Mouse (Mus musculus): ENCODE measurements around the gene Mrpl52. TPM values are rescaled to one million over a fixed set of nuclear protein-coding genes. Genes with fewer than 3 reads are reported as not detected.

Gene Mrpl52
- polyA plus RNA-seq, 1 experiment from 2014 or later = 282 TPM

DNA sequence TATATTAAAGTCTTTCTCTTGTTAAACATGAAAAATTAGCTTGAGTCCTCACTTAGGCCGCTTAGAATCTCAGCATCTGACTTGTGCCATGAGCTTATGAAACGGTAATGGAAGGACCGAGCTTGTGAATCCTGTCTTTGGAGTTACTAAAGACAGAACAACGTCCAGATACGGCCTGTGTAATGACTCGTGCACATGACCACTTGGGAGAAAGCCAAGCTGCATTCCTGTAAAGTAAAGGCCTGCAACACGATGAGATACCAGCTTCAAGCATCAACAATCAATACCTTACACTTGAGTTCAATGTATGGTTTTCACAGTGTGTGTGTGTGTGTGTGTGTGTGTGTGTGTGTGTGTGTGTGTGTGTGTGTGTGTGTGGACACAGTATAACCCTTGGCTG, 30.0 kb upstream of the Mrpl52 start:
- no peak overlapping the region for H3K4me3 ChIP-seq
- no peak for ATAC-seq (replicated peaks)
- no peaks in the 10 kb centered on the region for H3K9me3 ChIP-seq
- WGBS = 88% methylated on average over 7 of the region's 7 CpGs
- no peaks in the 10 kb centered on the region for H3K27me3 ChIP-seq
- H3K4me1 ChIP-seq = no peaks in the 10 kb centered on the region
- no peak overlapping the region for H3K4me2 ChIP-seq (replicated peaks)
- H3K9ac ChIP-seq (replicated peaks) = no peak overlapping the region
- no peaks in the 10 kb centered on the region for H3K36me3 ChIP-seq
- H3K27ac ChIP-seq (replicated peaks) = no peak overlapping the region

DNA sequence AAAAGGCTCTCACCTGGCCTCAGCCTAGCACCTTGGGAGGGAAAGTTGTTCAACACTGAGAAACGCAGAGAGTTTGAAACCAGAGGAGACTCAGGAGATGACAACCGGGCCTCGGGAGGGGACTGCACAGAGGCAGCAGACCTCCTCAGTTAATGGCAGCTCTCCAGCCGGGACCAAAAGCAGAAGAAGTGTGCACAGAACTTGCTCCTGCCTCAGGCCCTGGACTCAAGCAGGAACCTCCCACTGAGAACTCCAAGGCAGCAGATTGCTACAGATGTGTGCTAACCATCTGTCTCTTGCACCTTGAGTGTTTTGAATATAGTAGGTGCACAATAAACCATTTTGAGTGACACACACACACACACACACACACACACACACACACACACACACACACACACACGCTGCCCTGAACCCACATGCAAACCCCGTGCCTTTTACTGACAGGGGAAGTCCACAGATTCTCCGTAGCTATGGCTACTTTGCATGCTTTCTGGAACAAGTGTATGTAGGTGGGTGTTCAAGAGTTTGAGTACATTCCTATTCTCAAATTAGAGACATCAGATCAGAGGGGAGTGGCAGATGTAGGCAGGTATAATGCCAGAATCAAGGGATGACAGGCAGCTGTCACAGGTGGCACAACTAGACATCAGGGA, 28.7 kb upstream of the Mrpl52 start:
- 86% methylated on average over 7 of the region's 7 CpGs for WGBS
- no peaks in the 10 kb centered on the region for H3K27me3 ChIP-seq
- H3K4me3 ChIP-seq = no peak overlapping the region
- H3K36me3 ChIP-seq = no peaks in the 10 kb centered on the region
- no peak overlapping the region for H3K27ac ChIP-seq (replicated peaks)
- no peaks in the 10 kb centered on the region for H3K9me3 ChIP-seq
- no peak for ATAC-seq (replicated peaks)
- H3K4me2 ChIP-seq (replicated peaks) = no peak overlapping the region
- H3K4me1 ChIP-seq = no peaks in the 10 kb centered on the region
- H3K9ac ChIP-seq (replicated peaks) = no peak overlapping the region

GRCm38 (mm10) chr14:54398528-54398916, 28.2 kb upstream of the Mrpl52 start:
- WGBS = 79% methylated on average over 7 of the region's 7 CpGs
- no peak overlapping the region for H3K9ac ChIP-seq (replicated peaks)

GRCm38 (mm10) chr14:54398921-54399382, 27.8 kb upstream of the Mrpl52 start:
- Histone ChIP-seq H3K27ac (replicated peaks) (no peak overlapping the region), H3K9me3 (no peaks in the 10 kb centered on the region), H3K36me3 (no peaks in the 10 kb centered on the region), H3K9ac (replicated peaks) (no peak overlapping the region), H3K4me1 (no peaks in the 10 kb centered on the region), H3K4me3 (no peak overlapping the region), H3K27me3 (no peaks in the 10 kb centered on the region), H3K4me2 (replicated peaks) (no peak overlapping the region)
- WGBS = 74% methylated on average over 8 of the region's 8 CpGs
- no peak for ATAC-seq (replicated peaks)

More at GRCm38 (mm10) chr14:54398528-54398916, 28.2 kb upstream of the Mrpl52 start:
- Histone ChIP-seq H3K36me3 (no peaks in the 10 kb centered on the region), H3K4me2 (replicated peaks) (no peak overlapping the region), H3K27ac (replicated peaks) (no peak overlapping the region), H3K4me3 (no peak overlapping the region), H3K9me3 (no peaks in the 10 kb centered on the region), H3K4me1 (no peaks in the 10 kb centered on the region), H3K27me3 (no peaks in the 10 kb centered on the region)
- no peak for ATAC-seq (replicated peaks)

GRCm38 (mm10) chr14:54401723-54402122, 25.0 kb upstream of the Mrpl52 start:
- Histone ChIP-seq H3K27me3 (no peaks in the 10 kb centered on the region), H3K9ac (replicated peaks) (no peak overlapping the region), H3K9me3 (no peaks in the 10 kb centered on the region), H3K27ac (replicated peaks) (no peak overlapping the region), H3K36me3 (no peaks in the 10 kb centered on the region), H3K4me3 (no peak overlapping the region), H3K4me2 (replicated peaks) (no peak overlapping the region), H3K4me1 (no peaks in the 10 kb centered on the region)
- 76% methylated on average over 3 of the region's 3 CpGs for WGBS
- ATAC-seq (replicated peaks) = no peak

DNA sequence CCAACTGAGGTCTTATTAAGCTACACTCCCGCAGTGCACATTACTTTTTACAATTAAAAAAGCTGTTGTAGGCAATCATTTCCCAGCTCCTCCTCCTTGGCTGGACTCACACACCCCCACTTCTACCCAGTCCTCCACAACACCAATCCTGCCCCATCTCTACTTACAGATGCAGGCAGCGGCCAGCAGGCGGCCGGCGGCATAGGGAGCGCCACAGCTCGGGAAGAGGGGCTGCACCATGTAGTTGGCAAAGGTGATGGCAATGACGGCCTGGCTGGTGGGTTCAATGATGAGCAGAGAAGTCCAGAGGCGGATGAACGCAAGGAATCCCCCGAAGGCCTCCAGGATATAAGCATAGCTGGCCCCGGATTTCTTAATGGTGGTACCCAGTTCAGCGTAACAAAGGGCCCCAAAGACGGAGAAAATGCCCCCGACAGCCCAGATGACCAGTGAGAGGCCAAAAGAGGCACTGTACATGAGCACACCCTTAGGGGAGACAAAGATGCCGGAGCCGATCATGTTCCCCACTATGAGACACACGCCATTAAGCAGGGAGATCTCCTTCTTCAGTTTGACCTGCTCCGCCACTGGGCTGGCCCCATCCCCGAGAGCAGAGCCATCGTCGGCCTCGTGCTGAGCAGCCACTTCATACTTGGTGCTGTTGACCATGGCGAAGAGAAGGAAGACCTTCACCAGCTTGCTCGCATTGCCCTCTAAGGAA, 18.2 kb upstream of the Mrpl52 start:
- H3K4me2 ChIP-seq (replicated peaks) = no peak overlapping the region
- H3K36me3 ChIP-seq = no peaks in the 10 kb centered on the region
- no peaks in the 10 kb centered on the region; the same call in 1 of the 2 replicates for H3K4me1 ChIP-seq
- 76% methylated on average over 25 of the region's 25 CpGs for WGBS
- no peaks in the 10 kb centered on the region for H3K27me3 ChIP-seq
- no peak overlapping the region for H3K4me3 ChIP-seq
- H3K27ac ChIP-seq (replicated peaks) = no peak overlapping the region
- no peaks in the 10 kb centered on the region for H3K9me3 ChIP-seq
- no peak for ATAC-seq (replicated peaks)
- no peak overlapping the region for H3K9ac ChIP-seq (replicated peaks)

DNA sequence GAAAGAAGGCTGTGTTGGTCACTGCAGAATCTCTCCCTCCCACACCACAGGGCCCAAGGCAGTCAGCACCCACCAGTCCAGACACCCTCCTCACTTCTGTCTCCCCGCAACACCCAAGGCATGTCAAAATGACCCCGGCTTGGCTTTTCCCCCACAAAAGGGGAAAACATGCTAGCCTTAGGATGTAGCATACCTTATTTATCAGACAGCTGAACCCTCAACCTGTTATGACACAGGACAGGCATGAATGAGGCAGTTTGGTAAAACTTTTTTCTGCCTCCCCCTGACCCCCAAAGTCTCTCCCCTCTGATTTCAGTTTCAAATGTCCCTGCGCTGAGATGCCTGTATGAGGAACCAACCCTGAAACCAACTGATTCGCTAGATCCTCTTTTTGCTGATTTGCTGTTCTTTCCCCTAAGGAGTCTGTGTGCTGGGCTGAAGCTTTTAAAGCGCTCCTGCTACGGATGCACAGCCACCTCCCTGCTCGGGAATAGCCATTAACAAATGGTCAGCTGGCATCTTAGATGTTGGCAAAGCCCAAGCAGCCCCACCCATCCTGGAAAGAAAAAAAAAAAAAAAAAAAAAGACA, 17.6 kb upstream of the Mrpl52 start:
- no peaks in the 10 kb centered on the region for H3K36me3 ChIP-seq
- no peak overlapping the region for H3K9ac ChIP-seq (replicated peaks)
- ATAC-seq (replicated peaks) = no peak
- no peak overlapping the region for H3K27ac ChIP-seq (replicated peaks)
- H3K4me2 ChIP-seq (replicated peaks) = no peak overlapping the region
- H3K4me1 ChIP-seq = no peaks in the 10 kb centered on the region; the same call in 1 of the 2 replicates
- WGBS = 80% methylated on average over 7 of the region's 7 CpGs
- H3K27me3 ChIP-seq = no peaks in the 10 kb centered on the region
- H3K9me3 ChIP-seq = no peaks in the 10 kb centered on the region
- no peak overlapping the region for H3K4me3 ChIP-seq

- no peaks in the 10 kb centered on the region for H3K36me3 ChIP-seq
- H3K9me3 ChIP-seq = no peaks in the 10 kb centered on the region
- H3K4me2 ChIP-seq (replicated peaks) = no peak overlapping the region
- H3K4me3 ChIP-seq = no peak overlapping the region
- no peak overlapping the region for H3K9ac ChIP-seq (replicated peaks)
- WGBS = 39% methylated on average over 17 of the region's 17 CpGs
- H3K4me1 ChIP-seq = no peaks in the 10 kb centered on the region; the same call in 1 of the 2 replicates
- H3K27me3 ChIP-seq = no peaks in the 10 kb centered on the region
- ATAC-seq (replicated peaks) = no peak
- H3K27ac ChIP-seq (replicated peaks) = peak overlapping the region; percentile 17
Observed at GRCm38 (mm10) chr14:54409980-54410810, 16.5 kb upstream of the Mrpl52 start.

DNA sequence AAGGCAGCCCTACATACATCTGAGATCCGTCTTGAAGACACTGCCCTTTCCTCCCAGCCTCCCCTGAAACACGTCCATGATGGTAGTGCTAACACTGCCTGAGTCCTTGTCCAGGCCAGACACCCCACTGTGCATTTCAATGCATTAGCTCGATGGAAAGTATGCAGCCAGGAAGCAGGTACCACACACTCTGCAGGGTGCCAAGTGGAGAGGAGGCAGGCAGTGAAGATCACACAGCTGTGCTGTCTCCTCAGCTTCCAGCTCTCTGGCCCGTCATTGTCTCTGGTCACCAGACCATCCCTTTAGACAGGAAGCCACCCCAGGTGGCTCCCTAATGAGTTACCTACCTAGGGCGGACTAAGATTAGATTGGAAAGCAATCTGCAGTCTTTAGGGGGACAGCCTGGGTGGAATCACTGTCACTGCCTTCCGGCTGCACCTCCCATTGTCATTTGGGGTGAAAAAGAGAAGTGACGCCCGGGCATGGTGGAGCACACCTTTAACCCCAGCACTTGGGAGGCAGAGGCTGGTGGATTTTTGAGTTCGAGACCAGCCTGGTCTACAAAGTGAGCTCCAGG, 14.6 kb upstream of the Mrpl52 start:
- 37% methylated on average over 9 of the region's 9 CpGs for WGBS
- Histone ChIP-seq H3K27me3 (no peaks in the 10 kb centered on the region), H3K4me3 (no peak overlapping the region), H3K9ac (replicated peaks) (no peak overlapping the region), H3K36me3 (no peaks in the 10 kb centered on the region), H3K4me2 (replicated peaks) (no peak overlapping the region), H3K4me1 (no peaks in the 10 kb centered on the region; the same call in 1 of the 2 replicates), H3K27ac (replicated peaks) (no peak overlapping the region), H3K9me3 (no peaks in the 10 kb centered on the region)
- ATAC-seq (replicated peaks) = no peak

DNA sequence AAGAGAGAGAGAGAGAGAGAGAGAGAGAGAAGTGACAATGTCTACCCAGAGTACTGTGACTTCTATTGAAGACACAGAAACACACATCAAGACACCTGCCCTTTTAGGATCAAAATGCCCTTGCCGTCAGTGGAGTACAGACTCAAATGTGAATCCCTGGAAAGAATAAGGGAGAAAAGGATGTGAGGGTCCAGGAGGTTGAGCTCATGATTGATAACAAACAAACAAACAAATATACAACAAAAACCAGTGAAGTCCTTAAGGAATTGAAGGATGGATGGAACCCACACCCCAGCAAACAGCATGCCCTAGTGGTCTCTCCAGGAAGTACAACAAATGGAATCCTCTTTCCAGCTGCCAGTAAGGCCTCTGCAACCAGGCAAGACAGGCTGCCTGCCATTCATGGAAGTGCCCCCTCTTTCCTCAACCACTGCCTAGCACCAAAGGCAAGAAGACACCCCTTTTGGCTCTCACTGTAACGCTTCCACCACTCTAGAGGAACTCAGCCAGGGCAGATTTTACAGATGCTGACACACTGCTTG, 14.0 kb upstream of the Mrpl52 start:
- Histone ChIP-seq H3K27ac (replicated peaks) (no peak overlapping the region; the same call in 1 of the 2 replicates), H3K4me3 (no peak overlapping the region), H3K4me1 (no peaks in the 10 kb centered on the region; the same call in 1 of the 2 replicates), H3K4me2 (replicated peaks) (no peak overlapping the region), H3K9me3 (no peaks in the 10 kb centered on the region), H3K9ac (replicated peaks) (no peak overlapping the region), H3K36me3 (no peaks in the 10 kb centered on the region), H3K27me3 (peaks cover 4% of the 10 kb centered on the region; the same call in 1 of the 2 replicates)
- WGBS = 21% methylated on average over 2 of the region's 2 CpGs
- ATAC-seq (replicated peaks) = no peak
